Mouse (Mus musculus): ENCODE results near the gene Slc30a4. TPM values are rescaled to one million over a fixed set of nuclear protein-coding genes. Genes with fewer than 3 reads are reported as not detected.

The Slc30a4 gene
- total RNA-seq (2023): 4.3 TPM

DNA sequence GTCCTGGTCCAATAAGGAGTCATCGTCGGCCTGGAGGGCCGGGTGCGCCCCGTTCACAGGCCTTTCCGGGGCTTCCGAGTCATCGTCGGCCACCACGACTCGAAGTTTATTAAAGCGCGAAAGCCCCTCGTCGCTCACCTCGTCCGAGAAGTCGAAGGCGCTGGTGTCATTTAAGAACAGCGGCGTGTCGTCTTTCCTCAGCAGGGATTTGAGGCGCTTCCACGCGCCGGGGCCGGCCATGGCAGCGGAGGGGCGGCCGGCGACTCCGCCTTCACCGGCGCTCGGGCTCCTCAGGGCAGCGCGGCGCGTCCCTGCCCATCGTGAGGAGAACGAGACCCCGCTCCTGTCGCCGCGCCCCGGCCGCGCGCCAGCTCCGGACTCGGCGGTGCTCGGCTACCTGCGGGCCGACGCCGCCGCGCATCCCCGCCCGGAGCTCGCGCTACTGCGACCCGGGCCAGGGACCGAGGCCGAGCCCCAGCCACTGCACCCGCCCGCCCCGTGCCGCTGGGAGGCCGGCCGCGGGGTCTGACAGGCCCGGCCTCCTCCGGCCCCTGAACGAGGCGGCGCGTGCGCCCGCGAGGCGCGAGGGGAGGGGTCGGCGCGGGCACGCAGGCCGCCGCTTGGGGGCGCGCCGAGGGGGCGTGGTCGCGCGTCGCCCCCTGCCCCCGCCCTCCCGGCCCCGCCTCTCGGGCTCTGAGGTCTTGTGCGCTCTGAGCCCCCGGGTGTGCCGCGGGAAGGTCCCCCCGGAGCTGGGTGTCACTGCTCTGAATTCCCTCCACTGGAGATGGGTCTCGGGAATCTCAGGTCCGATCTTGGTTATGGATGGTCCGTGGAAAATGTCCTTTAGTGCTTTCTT is at the start of gene Slc30a4:
Gene Slc30a4 (minus strand): TSS at position 483 of the 856 bp plus-strand sequence.

DNA sequence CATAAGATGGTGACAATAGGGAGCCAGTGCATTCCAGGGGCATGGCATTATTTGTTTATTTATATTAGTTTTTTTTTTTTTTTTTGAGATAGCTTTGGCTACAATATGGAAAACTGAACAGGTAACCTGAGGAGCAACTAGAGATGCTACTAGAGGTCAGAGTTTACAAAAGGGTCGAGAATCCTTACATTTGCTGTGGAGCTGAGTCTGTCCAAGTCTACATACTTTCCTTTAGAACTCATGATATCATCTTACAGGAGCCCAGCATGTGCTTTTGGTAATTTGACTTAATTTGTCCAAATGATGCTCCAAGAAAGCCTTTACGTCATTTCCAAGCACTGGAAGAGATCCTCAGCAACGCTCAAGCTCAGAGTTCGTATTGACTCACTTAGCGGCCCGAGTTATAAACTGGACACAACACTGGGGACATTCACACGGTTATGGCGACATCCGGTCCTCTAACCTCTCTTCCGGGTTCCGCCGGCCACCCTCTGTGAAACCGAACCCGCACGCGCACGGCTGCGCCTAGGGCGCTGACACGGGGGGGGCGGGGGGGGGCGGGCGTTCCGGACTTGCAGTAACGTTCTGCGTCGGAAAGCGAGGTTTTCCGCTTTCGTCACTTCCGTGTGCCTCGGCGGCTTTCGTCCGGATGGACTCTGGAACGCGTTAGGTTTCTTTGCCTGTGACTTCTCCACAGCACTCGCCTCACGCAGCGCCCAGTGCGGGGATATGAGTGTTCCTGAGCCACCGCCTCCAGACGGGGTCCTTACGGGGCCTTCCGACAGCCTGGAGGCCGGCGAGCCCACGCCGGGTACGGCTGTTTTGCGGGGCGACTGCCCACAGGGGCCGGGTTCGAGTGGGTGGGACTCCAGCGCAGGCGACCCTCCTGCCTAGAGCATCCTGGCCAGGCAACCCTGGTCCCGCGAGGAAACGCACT is 35.7 kb upstream of the Slc30a4 start, which contains the start of gene Bloc1s6:
Gene Bloc1s6 (plus strand): TSS at position 610 of the 937 bp plus-strand sequence.

DNA sequence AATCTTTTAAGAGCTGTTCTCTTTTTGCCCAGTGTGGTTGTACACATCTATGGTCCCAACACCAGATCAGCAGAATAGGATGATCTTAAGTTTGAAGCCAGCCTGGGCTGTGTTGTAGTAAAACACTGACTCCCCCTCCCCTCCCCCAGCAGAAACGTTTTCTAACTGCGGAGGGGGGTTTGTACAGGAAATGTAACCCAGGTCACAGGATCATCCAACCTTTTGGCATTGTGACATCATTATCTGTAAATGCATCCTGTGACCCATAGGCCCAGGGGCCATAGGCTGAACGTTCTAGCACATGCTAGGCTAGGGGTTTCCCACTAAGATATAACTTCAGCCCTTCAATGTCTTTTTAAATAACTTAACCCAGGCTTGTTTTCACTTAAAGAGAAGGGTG is 65.8 kb downstream of the Slc30a4 start, which contains the start of gene AA467197:
Gene AA467197 (plus strand): TSS at position 301 of the 400 bp plus-strand sequence.

Other genes with a start within 250 kb of the Slc30a4 start
- 30.5 TPM for gene Gm14085, start 217.7 kb downstream of the Slc30a4 start, total RNA-seq (2023)
- 0.94 TPM for gene Gatm, start 91.4 kb downstream of the Slc30a4 start, total RNA-seq (2023)
- gene AA467197, start 65.7 kb downstream of the Slc30a4 start, total RNA-seq (2023): not detected
- 23.6 TPM for gene Bloc1s6, start 35.8 kb upstream of the Slc30a4 start, total RNA-seq (2023)
- gene Sqor, start 62.6 kb upstream of the Slc30a4 start, total RNA-seq (2023): 5.0 TPM

Data from CD4-positive naive resting alpha-beta T cell, adult 76 days (primary cell).